In the genomic region with DNA sequence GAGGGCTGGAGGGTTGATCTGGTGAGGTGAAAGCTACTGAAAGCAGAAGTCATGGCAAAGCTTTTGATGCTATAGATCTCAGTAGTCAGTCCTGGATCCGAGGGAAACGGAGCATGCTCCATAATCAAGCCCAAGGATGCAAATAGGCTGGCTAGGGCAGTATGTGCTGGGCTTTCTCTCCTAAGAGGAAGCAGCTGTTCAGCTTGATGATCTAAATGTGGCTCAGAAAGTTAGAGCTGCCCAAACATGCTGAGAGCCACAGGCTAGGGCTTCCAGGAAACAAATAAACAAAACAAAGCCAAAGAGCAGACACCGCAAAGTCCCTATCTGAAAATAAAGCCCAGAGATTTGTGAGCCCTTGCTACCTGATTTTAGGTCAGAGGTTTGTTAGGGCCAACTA, we compare ENCODE assay signal across 1 mouse cellular context.
TF ChIP-seq lines count a peak whose summit lies in the region.

No protein-coding gene starts in this region.

TF ChIP-seq in CH12.LX, 34 proteins besides CTCF, POLR2A, EP300 and RAD21 (continued from another document):
- TF ChIP-seq TCF12 (IDR thresholded peaks at IDR 0.05; ENCODE audit: low read depth, low read length): peak; percentile 68
- no peak for TF ChIP-seq ZMIZ1 (IDR thresholded peaks at IDR 0.05; ENCODE audit: low read depth, low read length)
- TF ChIP-seq ELF1 (IDR thresholded peaks at IDR 0.05; ENCODE audit: low read depth, low read length): peak; percentile 41; the same call in 1 of the 2 replicates
- TF ChIP-seq ZNF384 (IDR thresholded peaks at IDR 0.05; ENCODE audit: low read depth, low read length): no peak
- peak; percentile 93 for TF ChIP-seq MEF2A (IDR thresholded peaks at IDR 0.05; ENCODE audit: borderline replicate concordance, low read depth, low read length)
- 0 out of 2 replicates have a peak, but pooled peaks have one; percentile 78 for TF ChIP-seq CHD1 (IDR thresholded peaks at IDR 0.05; ENCODE audit: low read depth, low read length)
- peak; percentile 61 for TF ChIP-seq IRF4 (IDR thresholded peaks at IDR 0.05; ENCODE audit: low read depth, low read length)
TF ChIP-seq in CH12.LX: peak in this region for 9.
